Mouse (Mus musculus): Measurements from ENCODE around the gene March9.

DNA sequence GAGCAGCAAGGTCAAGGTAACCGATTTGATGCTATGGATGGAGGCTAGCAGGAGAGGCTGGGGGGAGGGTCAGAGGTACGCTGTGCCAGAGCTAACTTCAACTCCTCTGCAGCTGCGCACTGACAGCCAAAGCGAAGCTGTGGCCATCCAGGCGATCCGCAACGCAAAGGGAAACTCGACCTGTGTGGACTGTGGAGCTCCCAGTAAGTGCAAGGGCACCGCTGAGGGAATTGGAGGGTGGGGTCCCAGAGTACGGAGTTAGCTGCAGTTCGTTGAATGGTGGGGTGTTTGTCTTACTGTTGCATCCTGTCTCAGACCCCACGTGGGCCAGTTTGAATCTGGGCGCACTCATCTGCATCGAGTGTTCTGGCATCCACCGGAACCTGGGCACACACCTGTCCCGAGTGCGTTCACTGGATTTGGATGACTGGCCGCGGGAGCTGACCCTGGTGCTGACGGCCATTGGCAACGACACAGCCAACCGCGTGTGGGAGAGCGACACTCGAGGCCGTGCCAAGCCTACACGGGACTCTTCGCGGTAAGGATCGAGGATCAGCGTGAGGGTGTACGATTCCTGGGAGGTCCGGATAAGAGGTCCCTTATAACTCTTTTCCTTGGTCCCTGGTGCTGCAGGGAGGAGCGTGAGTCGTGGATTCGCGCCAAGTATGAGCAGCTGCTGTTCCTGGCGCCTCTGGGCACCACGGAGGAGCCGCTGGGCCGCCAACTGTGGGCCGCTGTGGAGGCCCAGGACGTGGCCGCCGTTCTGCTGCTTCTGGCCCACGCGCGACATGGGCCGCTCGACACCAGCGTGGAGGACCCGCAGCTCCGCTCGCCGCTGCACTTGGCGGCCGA is 30.8 kb upstream of the March9 start:
- no peak for TF ChIP-seq CTCF (IDR thresholded peaks at IDR 0.05; ENCODE audit: extremely low read depth, insufficient read length, insufficient replicate concordance, low read depth, low read length)
- TF ChIP-seq POLR2A (IDR thresholded peaks at IDR 0.05; ENCODE audit: low read depth, low read length) = no peak
